Mouse (Mus musculus) heart, adult 2 months (tissue): Measurements from ENCODE around the gene Nfe2l2.

Source experiments
- CTCF ChIP-seq: fragments of 200-600 bp; IDR thresholded peaks from 2 replicates; pipeline ENCODE4 v1.8.1; 2022; ENCODE audit warnings: antibody characterized with exemption, mild to moderate bottlenecking, moderate library complexity
- EP300 ChIP-seq: fragments of 200-500 bp; IDR thresholded peaks from 2 replicates; pipeline ENCODE4 v1.6.1; 2011; ENCODE audit warnings: low read depth, low read length, control low read depth; ENCODE audit not compliant: insufficient read depth

- no peak for TF ChIP-seq EP300
- TF ChIP-seq CTCF = no peak
Measured at GRCm38 (mm10) chr2:75716046-75717016, 11.9 kb upstream of the Nfe2l2 start.
